Mouse (Mus musculus) retina, embryonic 14.5 days (tissue): ENCODE data around the gene Slc39a1.
"Not testable (repeated sequence)": the region's sequence is repeated elsewhere in the genome, so short reads cannot be mapped to it uniquely, and the experiment has no call there.

Experiments used
- DNase-seq: peaks from one replicate; pipeline ENCODE4 v3.0.0-alpha.2; 2015; ENCODE audit warnings: low spot score

The Slc39a1 gene

GRCm38 (mm10) chr3:90265932-90266741, 18.2 kb downstream of the Slc39a1 start:
- DNase-seq = no peak

GRCm38 (mm10) chr3:90266901-90267775, 19.2 kb downstream of the Slc39a1 start:
- no peak for DNase-seq

- DNase-seq = no peak
Observed at GRCm38 (mm10) chr3:90268190-90268589, 20.2 kb downstream of the Slc39a1 start.

GRCm38 (mm10) chr3:90268971-90269370, 21.0 kb downstream of the Slc39a1 start:
- no peak for DNase-seq

GRCm38 (mm10) chr3:90270784-90271183, 22.8 kb downstream of the Slc39a1 start:
- no peak for DNase-seq

GRCm38 (mm10) chr3:90272170-90272569, 24.2 kb downstream of the Slc39a1 start:
- DNase-seq = no peak

- DNase-seq = no peak
Observed at GRCm38 (mm10) chr3:90273855-90274254, 25.9 kb downstream of the Slc39a1 start.

GRCm38 (mm10) chr3:90275286-90275685, 27.3 kb downstream of the Slc39a1 start:
- DNase-seq = no peak

- no peak for DNase-seq
Observed at GRCm38 (mm10) chr3:90276858-90277257, 28.9 kb downstream of the Slc39a1 start.

GRCm38 (mm10) chr3:90277793-90278192, 29.8 kb downstream of the Slc39a1 start:
- no peak for DNase-seq

- no peak for DNase-seq
Observed at GRCm38 (mm10) chr3:90278211-90278610, 30.2 kb downstream of the Slc39a1 start.

- DNase-seq = no peak
Observed at GRCm38 (mm10) chr3:90279216-90279615, 31.2 kb downstream of the Slc39a1 start.

- no peak for DNase-seq
Observed at GRCm38 (mm10) chr3:90279743-90280142, 31.8 kb downstream of the Slc39a1 start.

- no peak for DNase-seq
Observed at GRCm38 (mm10) chr3:90280708-90281107, 32.7 kb downstream of the Slc39a1 start.

GRCm38 (mm10) chr3:90284150-90284549, 36.2 kb downstream of the Slc39a1 start:
- no peak for DNase-seq

GRCm38 (mm10) chr3:90289403-90289802, 41.4 kb downstream of the Slc39a1 start:
- not testable (repeated sequence) for DNase-seq

- DNase-seq = no peak
Observed at GRCm38 (mm10) chr3:90290602-90291001, 42.6 kb downstream of the Slc39a1 start.

GRCm38 (mm10) chr3:90291982-90292344, 44.0 kb downstream of the Slc39a1 start:
- no peak for DNase-seq

GRCm38 (mm10) chr3:90292345-90293275, 44.6 kb downstream of the Slc39a1 start, which contains the start of gene Gatad2b:
TSS of gene Gatad2b (plus strand) at chr3:90293178.
- peak; percentile 100 for DNase-seq

GRCm38 (mm10) chr3:90293352-90294063, 45.5 kb downstream of the Slc39a1 start:
- peak; percentile 79 for DNase-seq

GRCm38 (mm10) chr3:90294064-90294440, 46.1 kb downstream of the Slc39a1 start:
- peak; percentile 27 for DNase-seq
